Mouse (Mus musculus): ENCODE measurements around the gene Amotl1. TPM values are rescaled to one million over a fixed set of nuclear protein-coding genes. Genes with fewer than 3 reads are reported as not detected.

Amotl1 gene
- polyA plus RNA-seq, 1 experiment from 2014 or later: 1.6 TPM

- Histone ChIP-seq H3K36me3 (replicated peaks; ENCODE audit: insufficient read depth, low read length) (no peaks in the 10 kb centered on the region), H3K27ac (ENCODE audit: low read depth) (no peak overlapping the region)
These were observed 123.7 kb downstream of the Amotl1 start for GRCm38 (mm10) chr9:14520971-14521670.

GRCm38 (mm10) chr9:14518105-14518504 lies 126.8 kb downstream of the Amotl1 start:
- DNase-seq (no peak), ATAC-seq (no peak)
- Histone ChIP-seq H3K36me3 (replicated peaks; ENCODE audit: insufficient read depth, low read length) (0 out of 2 replicates have a peak, but pooled peaks cover 2% of the 10 kb centered on the region), H3K9me3 (ENCODE audit: low read length) (no peaks in the 10 kb centered on the region), H3K27ac (ENCODE audit: low read depth) (no peak overlapping the region), H3K27me3 (ENCODE audit: insufficient read depth, low read length) (no peaks in the 10 kb centered on the region), H3K4me3 (ENCODE audit: low read depth, low read length) (no peak overlapping the region), H3K4me2 (ENCODE audit: low read depth, low read length) (no peak overlapping the region), H3K9ac (replicated peaks) (no peak overlapping the region), H3K4me1 (ENCODE audit: insufficient read depth) (no peaks in the 10 kb centered on the region)
- TF ChIP-seq EP300 (IDR thresholded peaks at IDR 0.05; ENCODE audit: low read depth) (no peak), CTCF (IDR thresholded peaks at IDR 0.05; ENCODE audit: low read depth) (no peak)
- WGBS (ENCODE audit: insufficient replicate concordance): 78% methylated on average over 3 of the region's 3 CpGs

More at GRCm38 (mm10) chr9:14520971-14521670, 123.7 kb downstream of the Amotl1 start:
- no peak overlapping the region for H3K4me2 ChIP-seq (ENCODE audit: low read depth, low read length)
- no peak for DNase-seq
- WGBS (ENCODE audit: insufficient replicate concordance): 47% methylated on average over 3 of the region's 3 CpGs
- H3K27me3 ChIP-seq (ENCODE audit: insufficient read depth, low read length): no peaks in the 10 kb centered on the region
- no peak overlapping the region for H3K9ac ChIP-seq (replicated peaks)
- no peak overlapping the region for H3K4me3 ChIP-seq (ENCODE audit: low read depth, low read length)
- no peaks in the 10 kb centered on the region for H3K9me3 ChIP-seq (ENCODE audit: low read length)
- TF ChIP-seq CTCF (IDR thresholded peaks at IDR 0.05; ENCODE audit: low read depth) (no peak), EP300 (IDR thresholded peaks at IDR 0.05; ENCODE audit: low read depth) (no peak)
- H3K4me1 ChIP-seq (ENCODE audit: insufficient read depth): no peaks in the 10 kb centered on the region
- ATAC-seq: no peak

DNA sequence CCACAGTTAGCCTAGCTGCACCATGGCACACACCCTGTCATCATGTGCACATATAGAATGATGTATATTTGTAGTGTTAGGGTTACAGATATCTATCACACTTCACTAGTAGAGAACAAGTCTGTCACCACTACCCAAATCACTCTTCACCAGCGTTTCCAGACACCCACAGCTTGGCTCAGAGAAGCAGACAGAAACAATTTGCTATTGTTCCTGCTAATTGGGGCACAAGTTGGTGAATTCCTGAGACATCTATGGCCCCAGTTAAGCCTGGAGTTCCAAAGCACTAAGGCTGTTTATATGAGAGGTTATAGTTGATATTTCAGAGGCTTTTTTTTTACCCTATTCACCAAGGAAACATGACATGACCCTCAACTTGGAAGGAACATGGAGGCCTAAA lies 127.6 kb downstream of the Amotl1 start:
- Histone ChIP-seq H3K36me3 (replicated peaks; ENCODE audit: insufficient read depth, low read length) (peaks cover 10% of the 10 kb centered on the region), H3K4me1 (ENCODE audit: insufficient read depth) (no peaks in the 10 kb centered on the region), H3K27me3 (ENCODE audit: insufficient read depth, low read length) (no peaks in the 10 kb centered on the region), H3K27ac (ENCODE audit: low read depth) (no peak overlapping the region), H3K9ac (replicated peaks) (no peak overlapping the region), H3K4me3 (ENCODE audit: low read depth, low read length) (no peak overlapping the region), H3K9me3 (ENCODE audit: low read length) (no peaks in the 10 kb centered on the region), H3K4me2 (ENCODE audit: low read depth, low read length) (no peak overlapping the region)
- 61% methylated on average over 1 of the region's 1 CpGs for WGBS (ENCODE audit: insufficient replicate concordance)
- DNase-seq: no peak
- TF ChIP-seq EP300 (IDR thresholded peaks at IDR 0.05; ENCODE audit: low read depth): no peak
- no peak for TF ChIP-seq CTCF (IDR thresholded peaks at IDR 0.05; ENCODE audit: low read depth)
- no peak for ATAC-seq

DNA sequence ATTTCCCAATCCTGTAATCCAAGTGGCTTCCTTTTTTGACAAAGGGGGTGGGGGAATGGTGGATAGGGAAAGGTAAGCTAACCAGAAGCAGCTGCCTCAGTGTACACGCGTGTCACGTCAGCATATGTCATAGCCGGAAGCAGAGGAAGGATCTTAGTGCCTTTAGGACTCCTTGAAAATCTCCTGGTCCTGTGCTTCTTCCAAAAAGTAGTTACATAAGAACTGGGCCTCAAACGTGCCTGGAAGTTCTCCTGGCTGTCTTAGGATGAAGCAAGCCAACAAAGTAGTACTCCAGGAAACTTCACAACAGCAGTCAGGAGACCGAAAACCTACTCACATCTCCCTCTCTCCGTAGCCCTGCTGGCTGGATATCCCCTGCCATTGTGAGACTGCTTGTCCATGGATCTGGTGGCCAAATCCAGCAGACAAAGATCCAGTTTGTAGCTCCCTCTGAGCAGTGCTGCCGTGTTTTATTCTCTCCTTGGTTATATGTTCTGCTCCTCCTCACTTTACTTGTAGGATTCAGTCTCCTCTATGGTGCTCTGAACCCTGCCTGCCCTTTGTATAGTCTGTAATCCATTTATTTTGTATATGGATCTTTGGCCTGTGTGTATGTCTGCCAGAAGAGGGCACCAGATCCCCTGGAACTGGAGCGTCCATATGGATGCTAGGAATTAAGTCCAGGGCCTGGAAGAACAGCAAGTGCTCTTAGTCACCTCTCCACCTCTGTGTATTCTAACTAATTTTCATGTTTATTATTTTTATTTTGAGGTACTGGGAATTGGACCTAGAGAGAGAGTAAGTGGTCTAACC lies 132.0 kb downstream of the Amotl1 start:
- no peak for ATAC-seq
- 81% methylated on average over 9 of the region's 9 CpGs for WGBS (ENCODE audit: insufficient replicate concordance)
- H3K27me3 ChIP-seq (ENCODE audit: insufficient read depth, low read length): no peaks in the 10 kb centered on the region
- H3K4me1 ChIP-seq (ENCODE audit: insufficient read depth): no peaks in the 10 kb centered on the region
- no peak overlapping the region for H3K27ac ChIP-seq (ENCODE audit: low read depth)
- peaks cover 39% of the 10 kb centered on the region for H3K36me3 ChIP-seq (replicated peaks; ENCODE audit: insufficient read depth, low read length)
- DNase-seq: no peak
- H3K4me2 ChIP-seq (ENCODE audit: low read depth, low read length): no peak overlapping the region
- H3K9me3 ChIP-seq (ENCODE audit: low read length): no peaks in the 10 kb centered on the region
- H3K4me3 ChIP-seq (ENCODE audit: low read depth, low read length): no peak overlapping the region
- no peak overlapping the region for H3K9ac ChIP-seq (replicated peaks)
- no peak for TF ChIP-seq EP300 (IDR thresholded peaks at IDR 0.05; ENCODE audit: low read depth)
- TF ChIP-seq CTCF (IDR thresholded peaks at IDR 0.05; ENCODE audit: low read depth): peak; percentile 64

DNA sequence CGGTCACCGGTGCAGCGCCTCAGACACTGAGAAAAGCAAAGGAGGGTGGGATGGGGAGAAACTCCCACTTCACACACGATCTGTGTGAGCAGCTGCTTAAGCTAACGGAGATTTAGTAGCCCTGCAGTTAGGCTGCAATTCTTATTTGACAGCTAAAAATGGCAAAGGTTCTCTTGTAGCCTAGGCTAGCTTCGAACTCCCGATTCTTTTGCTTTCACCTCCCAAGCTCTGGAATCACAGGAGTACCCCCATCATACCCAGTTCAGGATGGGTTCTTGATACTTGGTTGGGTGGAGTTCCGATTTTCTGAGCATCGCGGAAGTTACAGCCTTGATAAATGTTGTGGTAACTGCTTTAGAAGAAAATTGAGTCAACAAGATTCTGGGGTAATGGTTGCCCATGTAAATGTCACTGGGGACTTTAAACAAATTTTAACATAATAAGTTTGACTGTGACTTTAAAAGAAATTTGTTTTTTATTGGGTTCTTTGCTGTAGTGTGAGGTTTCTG lies 143.9 kb downstream of the Amotl1 start:
- H3K4me3 ChIP-seq (ENCODE audit: low read depth, low read length): peak overlapping the region; percentile 86
- no peaks in the 10 kb centered on the region for H3K9me3 ChIP-seq (ENCODE audit: low read length)
- H3K9ac ChIP-seq (replicated peaks): peak overlapping the region; percentile 78
- peak overlapping the region; percentile 97 for H3K4me2 ChIP-seq (ENCODE audit: low read depth, low read length)
- peak overlapping the region; percentile 73 for H3K27ac ChIP-seq (ENCODE audit: low read depth)
- peaks cover 8% of the 10 kb centered on the region for H3K4me1 ChIP-seq (ENCODE audit: insufficient read depth)
- TF ChIP-seq CTCF (IDR thresholded peaks at IDR 0.05; ENCODE audit: low read depth) (no peak), EP300 (IDR thresholded peaks at IDR 0.05; ENCODE audit: low read depth) (no peak)
- H3K27me3 ChIP-seq (ENCODE audit: insufficient read depth, low read length): no peaks in the 10 kb centered on the region
- peaks cover 34% of the 10 kb centered on the region for H3K36me3 ChIP-seq (replicated peaks; ENCODE audit: insufficient read depth, low read length)
- DNase-seq (no peak), ATAC-seq (no peak; the same call in 1 of the 2 replicates)
- 3% methylated on average over 10 of the region's 10 CpGs for WGBS (ENCODE audit: insufficient replicate concordance)

Measured in liver, postnatal 0 days (tissue).